ENCODE assay signal across 29 mouse cellular contexts in the genomic region with DNA sequence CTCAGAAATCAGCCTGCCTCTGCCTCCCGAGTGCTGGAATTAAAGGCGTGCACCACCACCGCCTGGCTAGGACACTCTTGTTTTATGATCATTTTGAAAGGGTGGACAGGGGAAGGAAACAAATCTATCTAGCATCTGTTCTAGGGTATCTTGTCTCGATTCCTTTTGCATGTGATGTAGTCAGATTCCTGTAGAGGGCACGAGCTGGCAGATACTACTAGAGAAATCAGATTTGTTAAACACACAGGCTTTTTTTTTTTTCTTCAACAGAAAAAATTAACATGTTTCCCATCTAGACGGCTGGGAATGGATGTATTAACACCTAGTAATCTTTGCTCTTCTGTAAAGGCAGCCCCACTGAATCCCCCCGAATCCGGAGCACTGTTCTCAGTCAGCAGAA. TPM values are rescaled to one million over a fixed set of nuclear protein-coding genes. Genes with fewer than 3 reads are reported as not detected.
DNase-seq lines count a peak whose midpoint lies in the region; ATAC-seq and TF ChIP-seq lines count a peak whose summit lies in the region.
"Had no signal": no experiment of that assay in that cellular context is flagged by ENCODE, and none has a peak within 500 bp of the region (broad histone marks: within the 10 kb centered on the region; RNA-seq: fewer than 3 reads in every experiment).

No protein-coding gene starts in this region.

- 59% methylated on average over 8 of the region's 8 CpGs for WGBS in liver, embryonic 12.5 days (ENCODE audit: insufficient replicate concordance)

- no peaks in the 10 kb centered on the region for H3K36me3 ChIP-seq in liver, embryonic 12.5 days
- H3K36me3 ChIP-seq: embryonic facial prominence, embryonic 10.5 days; embryonic facial prominence, embryonic 12.5 days; forebrain, embryonic 15.5 days; G1E had no signal

- H3K4me3 ChIP-seq in layer of hippocampus, adult 2 months = no peak overlapping the region
- no peak overlapping the region for H3K4me3 ChIP-seq in liver, embryonic 12.5 days
- H3K4me3 ChIP-seq: embryonic facial prominence, embryonic 10.5 days; embryonic facial prominence, embryonic 12.5 days; forebrain, embryonic 13.5 days; forebrain, embryonic 15.5 days had no signal

- no peaks in the 10 kb centered on the region for H3K4me1 ChIP-seq in liver, embryonic 12.5 days
- H3K4me1 ChIP-seq: embryonic facial prominence, embryonic 12.5 days; forebrain, embryonic 13.5 days; forebrain, embryonic 15.5 days had no signal

- no peak overlapping the region for H3K9ac ChIP-seq in liver, embryonic 12.5 days
- H3K9ac ChIP-seq: embryonic facial prominence, embryonic 12.5 days; forebrain, embryonic 13.5 days; forebrain, embryonic 15.5 days; forebrain, postnatal 0 days had no signal

- no peak overlapping the region for H3K27ac ChIP-seq in layer of hippocampus, adult 2 months
- H3K27ac ChIP-seq in liver, embryonic 12.5 days = no peak overlapping the region
- H3K27ac ChIP-seq: embryonic facial prominence, embryonic 10.5 days; embryonic facial prominence, embryonic 12.5 days; forebrain, embryonic 13.5 days; forebrain, embryonic 15.5 days had no signal

- peak; percentile 58 for TF ChIP-seq CTCF in layer of hippocampus, adult 2 months (conservative IDR thresholded peaks at IDR 0.05)

- no peak for ATAC-seq in CD4-positive, CD25-positive, alpha-beta regulatory T cell, adult 4 months
- ATAC-seq in liver, embryonic 12.5 days = no peak
- ATAC-seq: activated CD4-positive, CD25-positive, alpha-beta regulatory T cell, adult 4 months; forebrain, embryonic 13.5 days; forebrain, embryonic 15.5 days; forebrain, postnatal 0 days; Patski had no signal

- H3K9me3 ChIP-seq in liver, embryonic 12.5 days (replicated peaks) = no peaks in the 10 kb centered on the region
- H3K9me3 ChIP-seq: embryonic facial prominence, embryonic 10.5 days; embryonic facial prominence, embryonic 12.5 days; forebrain, embryonic 13.5 days; forebrain, embryonic 15.5 days; G1E had no signal

- H3K4me2 ChIP-seq in liver, embryonic 12.5 days = no peak overlapping the region
- H3K4me2 ChIP-seq: embryonic facial prominence, embryonic 12.5 days; forebrain, embryonic 13.5 days; forebrain, embryonic 15.5 days had no signal

- H3K27me3 ChIP-seq in liver, embryonic 12.5 days (replicated peaks) = no peaks in the 10 kb centered on the region
- H3K27me3 ChIP-seq: CH12.LX; embryonic facial prominence, embryonic 12.5 days; forebrain, embryonic 13.5 days; forebrain, embryonic 15.5 days; Patski had no signal

- DNase-seq in CD4-positive, CD25-positive, alpha-beta regulatory T cell, adult 2 months (ENCODE audit: low read depth, low spot score) = peak; percentile 53
- DNase-seq in layer of hippocampus, adult 2 months (ENCODE audit: low spot score in 2 of 2) = no peak
- DNase-seq in layer of hippocampus, postnatal 25 days (ENCODE audit: extremely low spot score in 1 of 2, low spot score in 1 of 2) = no peak
- peak; percentile 28 for DNase-seq in brain, adult 2 months (ENCODE audit: low read depth, low spot score)
- DNase-seq in naive thymus-derived CD4-positive, alpha-beta T cell, adult 2 months (ENCODE audit: low read depth) = peak; percentile 37
- DNase-seq: adrenal gland, adult 8-10 months; adrenal gland, postnatal 14 days; adrenal gland, postnatal 36 days; B cell, adult 2 months; cerebellum, adult 11 months; cerebellum, adult 18-20 months; cerebellum, adult 8-10 months; cerebellum, adult 9-11 months; cerebellum, postnatal 25 days; forebrain, postnatal 0 days had no signal

RNA-seq across cellular contexts. Expression of a gene that starts 27.5 kb away (rescaled TPM):
- 1,000 to 10,000 TPM; 1,336 to 1,816 TPM for polyA plus RNA-seq in CD4-positive, CD25-positive, alpha-beta regulatory T cell, adult 4 months (2017; shearing (Covaris generic))
- total RNA-seq in layer of hippocampus, adult 2 months (2021) = not detected
- total RNA-seq in layer of hippocampus, postnatal 25 days (2021) = not detected
- polyA plus RNA-seq in liver, embryonic 12.5 days (2016; fragmentation: Nextera tagmentation; extraction: Ambion mirVana) = not detected in 2 replicates
- total RNA-seq: adrenal gland, adult 18-20 months; adrenal gland, adult 8-10 months; adrenal gland, postnatal 14 days; adrenal gland, postnatal 36 days; CH12.LX; forebrain, postnatal 0 days had no signal
- polyA plus RNA-seq: brain, embryonic 14.5 days; cortical plate, adult 2 months; forebrain, embryonic 11.5 days; forebrain, embryonic 13.5 days; forebrain, embryonic 15.5 days; forebrain, postnatal 0 days; G1E; Patski had no signal

Comparison
In these comparisons a context has a peak if more than half of its experiments do, and no peak if none do; other contexts are left out.
1. DNase-seq: peak in CD4-positive, CD25-positive, alpha-beta regulatory T cell, adult 2 months (single experiment), brain, adult 2 months (single experiment) and naive thymus-derived CD4-positive, alpha-beta T cell, adult 2 months (single experiment); none in layer of hippocampus, adult 2 months (0 of 2) and layer of hippocampus, postnatal 25 days (0 of 2).